Mouse (Mus musculus): ENCODE measurements around the gene Mid1.

Mid1 gene

GRCm38 (mm10) chrX:169813673-169814072 is 128.7 kb downstream of the Mid1 start:
- no peak for DNase-seq (ENCODE audit: low spot score in 2 of 2)

- DNase-seq (ENCODE audit: low spot score in 2 of 2): peak in 1 of 2 experiments; percentile 14
These were observed 141.9 kb downstream of the Mid1 start for GRCm38 (mm10) chrX:169826947-169827346.

GRCm38 (mm10) chrX:169827720-169828119 is 142.7 kb downstream of the Mid1 start:
- DNase-seq (ENCODE audit: low spot score in 2 of 2): no peak

- DNase-seq (ENCODE audit: low spot score in 2 of 2): no peak
These were observed 143.1 kb downstream of the Mid1 start for GRCm38 (mm10) chrX:169828136-169828535.

- DNase-seq (ENCODE audit: low spot score in 2 of 2): no peak
These were observed 145.1 kb downstream of the Mid1 start for GRCm38 (mm10) chrX:169830052-169830451.

GRCm38 (mm10) chrX:169837947-169838649 is 153.1 kb downstream of the Mid1 start:
- DNase-seq (ENCODE audit: low spot score in 2 of 2): no peak

GRCm38 (mm10) chrX:169838650-169838971 is 153.6 kb downstream of the Mid1 start:
- no peak for DNase-seq (ENCODE audit: low spot score in 2 of 2)

- DNase-seq (ENCODE audit: low spot score in 2 of 2): no peak
These were observed 158.3 kb downstream of the Mid1 start for GRCm38 (mm10) chrX:169843267-169843666.

- no peak for DNase-seq (ENCODE audit: low spot score in 2 of 2)
These were observed 159.3 kb downstream of the Mid1 start for GRCm38 (mm10) chrX:169844150-169844772.

- DNase-seq (ENCODE audit: low spot score in 2 of 2): no peak
These were observed 161.2 kb downstream of the Mid1 start for GRCm38 (mm10) chrX:169846187-169846586.

GRCm38 (mm10) chrX:169861194-169861720 is 176.3 kb downstream of the Mid1 start:
- no peak for DNase-seq (ENCODE audit: low spot score in 2 of 2)

GRCm38 (mm10) chrX:169862440-169862839 is 177.4 kb downstream of the Mid1 start:
- DNase-seq (ENCODE audit: low spot score in 2 of 2): no peak

GRCm38 (mm10) chrX:169862848-169863247 is 177.8 kb downstream of the Mid1 start:
- no peak for DNase-seq (ENCODE audit: low spot score in 2 of 2)

- no peak for DNase-seq (ENCODE audit: low spot score in 2 of 2)
These were observed 178.8 kb downstream of the Mid1 start for GRCm38 (mm10) chrX:169863841-169864240.

- DNase-seq (ENCODE audit: low spot score in 2 of 2): no peak
These were observed 183.2 kb downstream of the Mid1 start for GRCm38 (mm10) chrX:169868223-169868622.

- DNase-seq (ENCODE audit: low spot score in 2 of 2): no peak
These were observed 189.5 kb downstream of the Mid1 start for GRCm38 (mm10) chrX:169874475-169874874.

GRCm38 (mm10) chrX:169879481-169880362 is 194.7 kb downstream of the Mid1 start:
- DNase-seq (ENCODE audit: low spot score in 2 of 2): peak; percentile 9 to 54

GRCm38 (mm10) chrX:169880363-169880711 is 195.3 kb downstream of the Mid1 start:
- no peak for DNase-seq (ENCODE audit: low spot score in 2 of 2)

GRCm38 (mm10) chrX:169880826-169881225 is 195.8 kb downstream of the Mid1 start:
- no peak for DNase-seq (ENCODE audit: low spot score in 2 of 2)

GRCm38 (mm10) chrX:169881253-169882219 is 196.5 kb downstream of the Mid1 start:
- DNase-seq (ENCODE audit: low spot score in 2 of 2): no peak

GRCm38 (mm10) chrX:169882220-169882609 is 197.2 kb downstream of the Mid1 start:
- DNase-seq (ENCODE audit: low spot score in 2 of 2): no peak
